Mouse (Mus musculus): Measurements from ENCODE around the gene Arhgef28. TPM values are rescaled to one million over a fixed set of nuclear protein-coding genes. Genes with fewer than 3 reads are reported as not detected.

Arhgef28 gene
- polyA plus RNA-seq, 1 experiment from 2014 or later: 0.74 TPM

- DNase-seq (no peak), ATAC-seq (no peak)
- WGBS (ENCODE audit: insufficient replicate concordance): 27% methylated on average over 14 of the region's 14 CpGs
- Histone ChIP-seq H3K27me3 (ENCODE audit: insufficient read depth, low read length) (no peaks in the 10 kb centered on the region), H3K9me3 (ENCODE audit: low read length) (no peaks in the 10 kb centered on the region), H3K36me3 (replicated peaks; ENCODE audit: insufficient read depth, low read length) (no peaks in the 10 kb centered on the region), H3K4me1 (ENCODE audit: insufficient read depth) (0 out of 2 replicates have a peak, but pooled peaks cover 4% of the 10 kb centered on the region), H3K4me3 (ENCODE audit: low read depth, low read length) (no peak overlapping the region), H3K27ac (ENCODE audit: low read depth) (no peak overlapping the region), H3K4me2 (ENCODE audit: low read depth, low read length) (peak overlapping the region; percentile 40; the same call in 1 of the 2 replicates), H3K9ac (replicated peaks) (no peak overlapping the region)
- TF ChIP-seq EP300 (IDR thresholded peaks at IDR 0.05; ENCODE audit: low read depth): 0 out of 2 replicates have a peak, but pooled peaks have one; percentile 31
- no peak for TF ChIP-seq CTCF (IDR thresholded peaks at IDR 0.05; ENCODE audit: low read depth)
These were observed 82.0 kb downstream of the Arhgef28 start for GRCm38 (mm10) chr13:98124113-98124745.

DNA sequence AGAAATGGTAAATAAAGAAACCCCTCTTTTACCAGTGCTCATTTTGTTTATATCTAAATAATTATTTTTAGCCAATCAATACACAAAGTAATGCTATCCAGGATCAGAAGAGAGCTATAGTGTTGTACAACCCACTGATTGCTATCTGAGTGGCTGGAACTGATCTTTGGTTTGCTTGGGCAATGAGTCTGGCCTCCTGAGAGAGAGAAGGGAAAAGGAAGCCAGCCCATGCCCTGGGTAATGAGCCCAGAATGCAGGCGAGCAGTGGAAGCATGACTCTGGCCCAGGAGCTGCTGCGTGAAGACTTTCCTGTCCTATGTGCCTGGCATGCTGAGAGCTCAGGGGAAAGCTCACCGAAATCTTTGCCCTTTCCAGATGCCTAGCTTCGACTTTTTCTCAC, 83.5 kb downstream of the Arhgef28 start:
- DNase-seq (no peak), ATAC-seq (no peak)
- Histone ChIP-seq H3K4me1 (ENCODE audit: insufficient read depth) (0 out of 2 replicates have a peak, but pooled peaks cover 4% of the 10 kb centered on the region), H3K27me3 (ENCODE audit: insufficient read depth, low read length) (no peaks in the 10 kb centered on the region), H3K4me2 (ENCODE audit: low read depth, low read length) (no peak overlapping the region), H3K36me3 (replicated peaks; ENCODE audit: insufficient read depth, low read length) (no peaks in the 10 kb centered on the region), H3K27ac (ENCODE audit: low read depth) (no peak overlapping the region), H3K9me3 (ENCODE audit: low read length) (no peaks in the 10 kb centered on the region), H3K9ac (replicated peaks) (no peak overlapping the region), H3K4me3 (ENCODE audit: low read depth, low read length) (no peak overlapping the region)
- TF ChIP-seq CTCF (IDR thresholded peaks at IDR 0.05; ENCODE audit: low read depth) (no peak), EP300 (IDR thresholded peaks at IDR 0.05; ENCODE audit: low read depth) (no peak)
- WGBS (ENCODE audit: insufficient replicate concordance): 53% methylated on average over 4 of the region's 4 CpGs

DNA sequence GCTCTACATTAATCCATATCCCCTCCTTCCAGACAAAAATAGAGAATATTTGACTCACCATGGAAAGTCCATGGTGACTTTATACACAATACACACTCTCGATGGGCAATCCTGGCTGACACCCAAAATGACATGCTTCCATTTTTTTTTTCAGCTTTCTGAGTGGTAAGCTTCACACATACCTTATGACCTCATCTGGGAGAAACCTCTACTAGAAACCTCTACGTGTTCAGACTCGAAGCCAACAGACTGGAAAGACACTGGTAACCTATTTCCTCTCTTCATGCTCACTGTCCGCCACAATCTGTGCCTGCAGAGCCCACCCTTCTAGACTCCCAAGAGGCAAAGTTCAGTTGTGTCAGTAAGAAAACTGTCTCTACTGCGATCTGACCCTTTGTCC, 84.2 kb downstream of the Arhgef28 start:
- no peak for TF ChIP-seq CTCF (IDR thresholded peaks at IDR 0.05; ENCODE audit: low read depth)
- no peak for TF ChIP-seq EP300 (IDR thresholded peaks at IDR 0.05; ENCODE audit: low read depth)
- Histone ChIP-seq H3K9me3 (ENCODE audit: low read length) (no peaks in the 10 kb centered on the region), H3K36me3 (replicated peaks; ENCODE audit: insufficient read depth, low read length) (no peaks in the 10 kb centered on the region), H3K4me1 (ENCODE audit: insufficient read depth) (0 out of 2 replicates have a peak, but pooled peaks cover 4% of the 10 kb centered on the region), H3K4me2 (ENCODE audit: low read depth, low read length) (no peak overlapping the region), H3K4me3 (ENCODE audit: low read depth, low read length) (no peak overlapping the region), H3K9ac (replicated peaks) (no peak overlapping the region), H3K27ac (ENCODE audit: low read depth) (no peak overlapping the region), H3K27me3 (ENCODE audit: insufficient read depth, low read length) (no peaks in the 10 kb centered on the region)
- 44% methylated on average over 5 of the region's 5 CpGs for WGBS (ENCODE audit: insufficient replicate concordance)
- ATAC-seq: no peak
- DNase-seq: no peak

DNA sequence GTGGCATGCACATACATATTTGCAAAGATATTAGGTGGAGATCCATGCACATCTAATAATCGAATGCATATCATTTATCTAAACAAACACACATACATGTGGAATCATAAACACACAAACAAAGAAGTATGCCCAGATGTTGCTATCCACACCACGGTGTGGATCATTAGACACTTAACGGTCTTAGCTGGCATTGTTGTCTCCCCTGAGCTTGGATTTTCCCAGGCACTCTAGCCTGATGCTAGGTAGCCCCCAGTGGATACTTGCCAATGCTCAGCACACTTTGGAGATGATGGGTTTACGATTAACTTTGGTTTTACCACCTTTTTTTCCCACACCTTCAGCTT, 85.1 kb downstream of the Arhgef28 start:
- 80% methylated on average over 4 of the region's 4 CpGs for WGBS (ENCODE audit: insufficient replicate concordance)
- DNase-seq (no peak), ATAC-seq (no peak)
- Histone ChIP-seq H3K9me3 (ENCODE audit: low read length) (no peaks in the 10 kb centered on the region), H3K4me2 (ENCODE audit: low read depth, low read length) (no peak overlapping the region), H3K36me3 (replicated peaks; ENCODE audit: insufficient read depth, low read length) (no peaks in the 10 kb centered on the region), H3K27ac (ENCODE audit: low read depth) (no peak overlapping the region), H3K4me3 (ENCODE audit: low read depth, low read length) (no peak overlapping the region), H3K4me1 (ENCODE audit: insufficient read depth) (0 out of 2 replicates have a peak, but pooled peaks cover 4% of the 10 kb centered on the region), H3K27me3 (ENCODE audit: insufficient read depth, low read length) (no peaks in the 10 kb centered on the region), H3K9ac (replicated peaks) (no peak overlapping the region)
- TF ChIP-seq CTCF (IDR thresholded peaks at IDR 0.05; ENCODE audit: low read depth) (no peak), EP300 (IDR thresholded peaks at IDR 0.05; ENCODE audit: low read depth) (no peak)

- ATAC-seq: no peak
- H3K9ac ChIP-seq (replicated peaks): no peak overlapping the region
- TF ChIP-seq CTCF (IDR thresholded peaks at IDR 0.05; ENCODE audit: low read depth): no peak
- H3K9me3 ChIP-seq (ENCODE audit: low read length): no peaks in the 10 kb centered on the region
- no peak for DNase-seq
- 0 out of 2 replicates have a peak, but pooled peaks cover 4% of the 10 kb centered on the region for H3K4me1 ChIP-seq (ENCODE audit: insufficient read depth)
- H3K27me3 ChIP-seq (ENCODE audit: insufficient read depth, low read length): no peaks in the 10 kb centered on the region
- 74% methylated on average over 11 of the region's 11 CpGs for WGBS (ENCODE audit: insufficient replicate concordance)
- H3K27ac ChIP-seq (ENCODE audit: low read depth): no peak overlapping the region
- H3K4me2 ChIP-seq (ENCODE audit: low read depth, low read length): no peak overlapping the region
- no peaks in the 10 kb centered on the region for H3K36me3 ChIP-seq (replicated peaks; ENCODE audit: insufficient read depth, low read length)
- no peak overlapping the region for H3K4me3 ChIP-seq (ENCODE audit: low read depth, low read length)
These were observed 85.7 kb downstream of the Arhgef28 start for GRCm38 (mm10) chr13:98120356-98121123.

GRCm38 (mm10) chr13:98118291-98118690, 87.9 kb downstream of the Arhgef28 start:
- Histone ChIP-seq H3K27ac (ENCODE audit: low read depth) (no peak overlapping the region), H3K4me3 (ENCODE audit: low read depth, low read length) (no peak overlapping the region), H3K27me3 (ENCODE audit: insufficient read depth, low read length) (no peaks in the 10 kb centered on the region), H3K36me3 (replicated peaks; ENCODE audit: insufficient read depth, low read length) (no peaks in the 10 kb centered on the region), H3K4me1 (ENCODE audit: insufficient read depth) (no peaks in the 10 kb centered on the region), H3K9ac (replicated peaks) (no peak overlapping the region), H3K4me2 (ENCODE audit: low read depth, low read length) (no peak overlapping the region), H3K9me3 (ENCODE audit: low read length) (no peaks in the 10 kb centered on the region)
- ATAC-seq (no peak), DNase-seq (no peak)
- TF ChIP-seq CTCF (IDR thresholded peaks at IDR 0.05; ENCODE audit: low read depth) (no peak), EP300 (IDR thresholded peaks at IDR 0.05; ENCODE audit: low read depth) (no peak)
- WGBS (ENCODE audit: insufficient replicate concordance): 69% methylated on average over 4 of the region's 4 CpGs
